Mouse (Mus musculus): Measurements from ENCODE around the gene Itgb8.

The Itgb8 gene

GRCm38 (mm10) chr12:119113522-119114135 is 125.0 kb downstream of the Itgb8 start:
- DNase-seq: no peak

GRCm38 (mm10) chr12:119110091-119110490 is 128.5 kb downstream of the Itgb8 start:
- no peak for DNase-seq
